Mouse (Mus musculus): Measurements from ENCODE around the gene Cpsf7. TPM values are rescaled to one million over a fixed set of nuclear protein-coding genes. Genes with fewer than 3 reads are reported as not detected.

Cpsf7 gene
- polyA plus RNA-seq, 1 experiment: 23.4 TPM

- Histone ChIP-seq H3K27me3 (ENCODE audit: control insufficient read depth, insufficient read depth, insufficient read length) (no peaks in the 10 kb centered on the region), H3K79me2 (ENCODE audit: control insufficient read depth, insufficient read depth) (no peaks in the 10 kb centered on the region), H3K36me3 (ENCODE audit: control insufficient read depth, insufficient read depth) (peaks cover 7% of the 10 kb centered on the region), H3ac (ENCODE audit: control insufficient read depth, insufficient read length) (no peak overlapping the region), H3K4me3 (no peak overlapping the region), H3K4me2 (ENCODE audit: low read depth) (no peak overlapping the region)
- TF ChIP-seq E2F4 (IDR thresholded peaks at IDR 0.05; ENCODE audit: insufficient read depth): no peak
- TF ChIP-seq TCF3 (IDR thresholded peaks at IDR 0.05; ENCODE audit: insufficient read length, low read depth): no peak
- no peak for TF ChIP-seq MYOG (IDR thresholded peaks at IDR 0.05; ENCODE audit: control insufficient read depth in 1 of 3, insufficient read depth in 1 of 3, insufficient read length in 2 of 3, low read depth in 2 of 3)
- TF ChIP-seq USF1 (IDR thresholded peaks at IDR 0.05; ENCODE audit: low read depth): no peak
- TF ChIP-seq CEBPB (IDR thresholded peaks at IDR 0.05; ENCODE audit: insufficient read depth, poor library complexity, severe bottlenecking): no peak
- TF ChIP-seq POLR2AphosphoS2 (IDR thresholded peaks at IDR 0.05; ENCODE audit: insufficient read length, low read depth): no peak
- no peak for TF ChIP-seq MAX (IDR thresholded peaks at IDR 0.05; ENCODE audit: low read depth)
- no peak for TF ChIP-seq TCF12 (IDR thresholded peaks at IDR 0.05; ENCODE audit: insufficient read depth, poor library complexity, severe bottlenecking)
- TF ChIP-seq REST (IDR thresholded peaks at IDR 0.05; ENCODE audit: insufficient read depth, insufficient read length): no peak
- TF ChIP-seq MYOD1 (IDR thresholded peaks at IDR 0.05; ENCODE audit: control insufficient read depth in 1 of 3, insufficient read length in 2 of 3, low read depth in 2 of 3): no peak
- TF ChIP-seq SRF (IDR thresholded peaks at IDR 0.05; ENCODE audit: control insufficient read depth, insufficient read length, low read depth): no peak
- no peak for TF ChIP-seq POLR2A (IDR thresholded peaks at IDR 0.05; ENCODE audit: insufficient read length, low read depth)
Measured at GRCm38 (mm10) chr19:10564278-10564677, 39.2 kb downstream of the Cpsf7 start.

GRCm38 (mm10) chr19:10565217-10565616 is 40.2 kb downstream of the Cpsf7 start:
- H3K27me3 ChIP-seq (ENCODE audit: control insufficient read depth, insufficient read depth, insufficient read length): no peaks in the 10 kb centered on the region
- H3K79me2 ChIP-seq (ENCODE audit: control insufficient read depth, insufficient read depth): no peaks in the 10 kb centered on the region
- peak overlapping the region; percentile 43 for H3K4me2 ChIP-seq (ENCODE audit: low read depth)
- H3K36me3 ChIP-seq (ENCODE audit: control insufficient read depth, insufficient read depth): peaks cover 7% of the 10 kb centered on the region
- no peak overlapping the region for H3ac ChIP-seq (ENCODE audit: control insufficient read depth, insufficient read length)
- TF ChIP-seq E2F4 (IDR thresholded peaks at IDR 0.05; ENCODE audit: insufficient read depth): no peak
- no peak for TF ChIP-seq CEBPB (IDR thresholded peaks at IDR 0.05; ENCODE audit: insufficient read depth, poor library complexity, severe bottlenecking)
- TF ChIP-seq TCF12 (IDR thresholded peaks at IDR 0.05; ENCODE audit: insufficient read depth, poor library complexity, severe bottlenecking): no peak
- TF ChIP-seq MYOD1 (IDR thresholded peaks at IDR 0.05; ENCODE audit: control insufficient read depth in 1 of 3, insufficient read length in 2 of 3, low read depth in 2 of 3): no peak
- TF ChIP-seq MYOG (IDR thresholded peaks at IDR 0.05; ENCODE audit: control insufficient read depth in 1 of 3, insufficient read depth in 1 of 3, insufficient read length in 2 of 3, low read depth in 2 of 3): no peak
- TF ChIP-seq SRF (IDR thresholded peaks at IDR 0.05; ENCODE audit: control insufficient read depth, insufficient read length, low read depth): no peak
- TF ChIP-seq REST (IDR thresholded peaks at IDR 0.05; ENCODE audit: insufficient read depth, insufficient read length): no peak
- TF ChIP-seq USF1 (IDR thresholded peaks at IDR 0.05; ENCODE audit: low read depth): no peak
- TF ChIP-seq MAX (IDR thresholded peaks at IDR 0.05; ENCODE audit: low read depth): no peak
- TF ChIP-seq TCF3 (IDR thresholded peaks at IDR 0.05; ENCODE audit: insufficient read length, low read depth): no peak
- TF ChIP-seq POLR2AphosphoS2 (IDR thresholded peaks at IDR 0.05; ENCODE audit: insufficient read length, low read depth): no peak
- TF ChIP-seq POLR2A (IDR thresholded peaks at IDR 0.05; ENCODE audit: insufficient read length, low read depth): no peak
- no peak overlapping the region for H3K4me3 ChIP-seq

- Histone ChIP-seq H3K36me3 (ENCODE audit: control insufficient read depth, insufficient read depth) (peaks cover 35% of the 10 kb centered on the region), H3K27me3 (ENCODE audit: control insufficient read depth, insufficient read depth, insufficient read length) (no peaks in the 10 kb centered on the region), H3K4me3 (no peak overlapping the region), H3K4me2 (ENCODE audit: low read depth) (no peak overlapping the region), H3ac (ENCODE audit: control insufficient read depth, insufficient read length) (no peak overlapping the region), H3K79me2 (ENCODE audit: control insufficient read depth, insufficient read depth) (no peaks in the 10 kb centered on the region)
- TF ChIP-seq MYOG (IDR thresholded peaks at IDR 0.05; ENCODE audit: control insufficient read depth in 1 of 3, insufficient read depth in 1 of 3, insufficient read length in 2 of 3, low read depth in 2 of 3) (peak in 1 of 3 experiments; percentile 8), MYOD1 (IDR thresholded peaks at IDR 0.05; ENCODE audit: control insufficient read depth in 1 of 3, insufficient read length in 2 of 3, low read depth in 2 of 3) (peak in 1 of 3 experiments; percentile 57), SRF (IDR thresholded peaks at IDR 0.05; ENCODE audit: control insufficient read depth, insufficient read length, low read depth) (no peak)
Measured at GRCm38 (mm10) chr19:10569627-10570026, 44.6 kb downstream of the Cpsf7 start.

- TF ChIP-seq MYOG (IDR thresholded peaks at IDR 0.05; ENCODE audit: control insufficient read depth in 1 of 3, insufficient read depth in 1 of 3, insufficient read length in 2 of 3, low read depth in 2 of 3): no peak
- TF ChIP-seq POLR2A (IDR thresholded peaks at IDR 0.05; ENCODE audit: insufficient read length, low read depth): peak; percentile 85
- no peak for TF ChIP-seq USF1 (IDR thresholded peaks at IDR 0.05; ENCODE audit: low read depth)
- TF ChIP-seq SRF (IDR thresholded peaks at IDR 0.05; ENCODE audit: control insufficient read depth, insufficient read length, low read depth): no peak
- TF ChIP-seq CEBPB (IDR thresholded peaks at IDR 0.05; ENCODE audit: insufficient read depth, poor library complexity, severe bottlenecking): no peak
- TF ChIP-seq MAX (IDR thresholded peaks at IDR 0.05; ENCODE audit: low read depth): no peak
- TF ChIP-seq E2F4 (IDR thresholded peaks at IDR 0.05; ENCODE audit: insufficient read depth): no peak
- TF ChIP-seq REST (IDR thresholded peaks at IDR 0.05; ENCODE audit: insufficient read depth, insufficient read length): no peak
- no peak for TF ChIP-seq TCF12 (IDR thresholded peaks at IDR 0.05; ENCODE audit: insufficient read depth, poor library complexity, severe bottlenecking)
- peak; percentile 79 for TF ChIP-seq POLR2AphosphoS2 (IDR thresholded peaks at IDR 0.05; ENCODE audit: insufficient read length, low read depth)
- TF ChIP-seq MYOD1 (IDR thresholded peaks at IDR 0.05; ENCODE audit: control insufficient read depth in 1 of 3, insufficient read length in 2 of 3, low read depth in 2 of 3): no peak
- no peak for TF ChIP-seq TCF3 (IDR thresholded peaks at IDR 0.05; ENCODE audit: insufficient read length, low read depth)
- Histone ChIP-seq H3K36me3 (ENCODE audit: control insufficient read depth, insufficient read depth) (peaks cover 25% of the 10 kb centered on the region), H3K4me2 (ENCODE audit: low read depth) (peak within 1 kb of the TSS; percentile 88), H3K4me3 (peak within 1 kb of the TSS; percentile 62), H3K27me3 (ENCODE audit: control insufficient read depth, insufficient read depth, insufficient read length) (no peaks in the 10 kb centered on the region), H3ac (ENCODE audit: control insufficient read depth, insufficient read length) (peak within 1 kb of the TSS; percentile 23), H3K79me2 (ENCODE audit: control insufficient read depth, insufficient read depth) (peaks cover 33% of the 10 kb centered on the region)
Measured at GRCm38 (mm10) chr19:10576690-10577561, 51.9 kb downstream of the Cpsf7 start, which contains the start of the genes Cyb561a3 and Tmem138. Cyb561a3 (plus strand) TSS chr19:10577172. Tmem138 (minus strand) TSS chr19:10577362.
